Mouse (Mus musculus): Measurements from ENCODE around the gene Grik5. TPM values are rescaled to one million over a fixed set of nuclear protein-coding genes. Genes with fewer than 3 reads are reported as not detected.

The Grik5 gene
- polyA plus RNA-seq, 1 experiment from 2014 or later, result 49.5 TPM

DNA sequence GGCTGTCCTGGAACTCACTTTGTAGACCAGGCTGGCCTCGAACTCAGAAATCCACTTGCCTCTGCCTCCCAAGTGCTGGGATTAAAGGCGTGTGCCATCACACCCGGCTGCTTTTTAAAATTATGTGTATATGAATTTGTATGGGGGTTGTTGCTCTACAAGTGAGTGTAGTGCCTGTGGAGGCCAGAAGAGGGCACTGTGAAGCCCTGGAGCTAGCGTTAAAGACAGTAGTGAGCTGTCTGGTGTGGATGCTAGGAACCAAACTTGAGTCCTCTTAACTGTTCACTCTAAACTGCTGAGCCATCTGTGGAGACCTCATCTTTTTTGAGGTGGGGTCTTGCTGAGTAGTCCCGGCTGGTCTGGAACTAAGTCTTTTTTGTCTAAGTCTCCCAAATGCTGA is 86.3 kb downstream of the Grik5 start:
- ChIA-PET POLR2A (no interaction called here), CTCF (interaction anchor here (1.7 kb wide), 1 partner anchor 13 kb away, joined by 4 read pairs; the partner anchor contains the start of gene Rabac1)
- no peak for ATAC-seq
- H3K27me3 ChIP-seq, result peaks cover 9% of the 10 kb centered on the region
- DNase-seq (ENCODE audit: low read depth, low spot score), result no peak
- in situ Hi-C loops (cut with MboI; ENCODE audit: low pct_unique_long_range_greater_than_20kb), result no loop called here
- TF ChIP-seq CTCF (IDR thresholded peaks at IDR 0.05), result no peak

DNA sequence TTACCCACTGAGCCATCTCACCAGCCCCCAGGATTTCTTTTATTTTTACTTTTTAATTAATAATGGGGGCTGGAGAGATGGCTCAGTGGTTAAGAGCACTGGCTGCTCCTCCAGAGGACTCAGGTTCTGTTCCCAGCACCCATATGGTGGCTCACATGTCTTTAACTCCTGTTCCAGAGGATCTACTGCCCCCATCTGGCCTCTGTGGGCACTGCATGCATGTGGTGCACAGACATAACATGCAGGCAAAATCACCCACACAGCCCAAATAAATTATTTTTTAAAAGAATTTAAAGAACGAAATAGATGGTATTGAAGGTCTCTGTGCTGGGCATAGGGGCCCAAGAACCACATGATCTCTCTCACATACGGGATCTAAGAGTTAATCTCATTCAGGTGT is 87.8 kb downstream of the Grik5 start:
- ChIA-PET POLR2A (no interaction called here), CTCF (interaction anchor here (1.3 kb wide), 1 partner anchor 9 kb away, joined by 3 read pairs; no protein-coding TSS in a partner anchor)
- ATAC-seq, result no peak
- in situ Hi-C loops (cut with MboI; ENCODE audit: low pct_unique_long_range_greater_than_20kb), result no loop called here
- TF ChIP-seq CTCF (IDR thresholded peaks at IDR 0.05), result no peak
- H3K27me3 ChIP-seq, result peaks cover 6% of the 10 kb centered on the region
- DNase-seq (ENCODE audit: low read depth, low spot score), result no peak

DNA sequence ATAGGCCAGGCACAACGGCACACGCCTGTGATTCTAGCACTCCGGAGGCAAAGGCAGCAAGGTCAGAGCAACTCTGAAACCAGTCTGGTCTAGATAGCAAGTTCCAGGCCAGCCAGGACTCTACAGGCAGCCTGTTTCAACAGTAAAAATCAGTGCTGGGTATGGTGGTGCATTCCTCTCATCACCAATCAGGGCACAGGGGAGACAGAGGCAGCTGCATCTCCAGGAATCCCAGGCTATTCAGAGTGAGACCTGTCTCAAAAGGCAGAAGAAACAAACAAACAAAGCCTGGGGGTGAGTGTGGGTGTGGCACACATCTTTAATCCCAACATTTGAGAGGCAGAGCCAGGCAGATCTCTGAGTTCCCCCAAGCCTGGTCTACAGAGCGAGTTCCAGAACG is 88.8 kb downstream of the Grik5 start:
- DNase-seq (ENCODE audit: low read depth, low spot score) (no peak), ATAC-seq (no peak)
- in situ Hi-C loops (cut with MboI; ENCODE audit: low pct_unique_long_range_greater_than_20kb), result no loop called here
- POLR2A ChIA-PET, result no interaction called here
- peaks cover 8% of the 10 kb centered on the region for H3K27me3 ChIP-seq
- CTCF ChIA-PET, result no interaction called here
- no peak for TF ChIP-seq CTCF (IDR thresholded peaks at IDR 0.05)

DNA sequence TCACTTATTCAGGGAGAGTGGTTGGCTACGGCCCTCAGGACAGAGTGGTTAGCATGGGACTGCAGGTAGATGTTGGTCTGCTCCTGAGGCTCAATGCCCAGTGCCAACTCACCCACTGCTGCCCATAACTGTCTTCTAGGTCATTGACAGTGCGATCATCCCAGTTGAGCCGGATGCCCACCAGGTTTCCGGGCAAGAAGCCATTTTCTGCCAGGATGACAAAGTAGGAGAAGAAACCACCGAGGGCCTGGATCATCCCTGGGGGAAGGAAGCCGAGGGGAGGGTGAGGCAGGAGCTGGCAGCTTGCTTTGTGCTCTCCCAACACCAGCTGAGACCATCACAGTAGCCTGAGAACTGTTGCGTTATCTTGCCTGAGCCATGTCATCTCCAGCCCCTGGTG is 91.7 kb downstream of the Grik5 start:
- POLR2A ChIA-PET, result no interaction called here
- no peak for TF ChIP-seq CTCF (IDR thresholded peaks at IDR 0.05)
- CTCF ChIA-PET, result no interaction called here
- DNase-seq (ENCODE audit: low read depth, low spot score) (no peak), ATAC-seq (no peak)
- H3K27me3 ChIP-seq, result peaks cover 14% of the 10 kb centered on the region
- in situ Hi-C loops (cut with MboI; ENCODE audit: low pct_unique_long_range_greater_than_20kb), result no loop called here

DNA sequence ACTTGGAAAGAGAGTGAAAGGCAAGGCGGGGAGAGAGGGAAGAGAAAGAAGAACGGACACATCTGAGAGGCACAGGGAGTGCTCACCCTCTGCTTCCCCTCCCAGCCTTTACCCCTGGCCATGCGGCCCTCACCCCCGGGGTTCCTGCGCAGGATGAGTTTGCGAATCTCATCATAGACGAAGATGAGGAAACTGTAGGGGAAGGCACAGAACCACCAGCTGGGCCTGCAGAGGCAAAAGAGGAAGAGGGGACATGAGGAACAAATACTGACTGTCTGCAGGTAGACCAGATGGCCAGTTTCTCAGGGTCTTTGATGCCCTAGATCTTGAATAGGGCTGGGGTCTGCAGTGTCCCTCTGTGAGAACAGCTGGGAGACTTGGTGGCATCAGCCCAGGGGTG is 93.4 kb downstream of the Grik5 start:
- DNase-seq (ENCODE audit: low read depth, low spot score), result no peak
- in situ Hi-C loops (cut with MboI; ENCODE audit: low pct_unique_long_range_greater_than_20kb), result no loop called here
- CTCF ChIA-PET, result no interaction called here
- POLR2A ChIA-PET, result no interaction called here
- H3K27me3 ChIP-seq, result peaks cover 14% of the 10 kb centered on the region
- TF ChIP-seq CTCF (IDR thresholded peaks at IDR 0.05), result no peak
- ATAC-seq, result no peak

DNA sequence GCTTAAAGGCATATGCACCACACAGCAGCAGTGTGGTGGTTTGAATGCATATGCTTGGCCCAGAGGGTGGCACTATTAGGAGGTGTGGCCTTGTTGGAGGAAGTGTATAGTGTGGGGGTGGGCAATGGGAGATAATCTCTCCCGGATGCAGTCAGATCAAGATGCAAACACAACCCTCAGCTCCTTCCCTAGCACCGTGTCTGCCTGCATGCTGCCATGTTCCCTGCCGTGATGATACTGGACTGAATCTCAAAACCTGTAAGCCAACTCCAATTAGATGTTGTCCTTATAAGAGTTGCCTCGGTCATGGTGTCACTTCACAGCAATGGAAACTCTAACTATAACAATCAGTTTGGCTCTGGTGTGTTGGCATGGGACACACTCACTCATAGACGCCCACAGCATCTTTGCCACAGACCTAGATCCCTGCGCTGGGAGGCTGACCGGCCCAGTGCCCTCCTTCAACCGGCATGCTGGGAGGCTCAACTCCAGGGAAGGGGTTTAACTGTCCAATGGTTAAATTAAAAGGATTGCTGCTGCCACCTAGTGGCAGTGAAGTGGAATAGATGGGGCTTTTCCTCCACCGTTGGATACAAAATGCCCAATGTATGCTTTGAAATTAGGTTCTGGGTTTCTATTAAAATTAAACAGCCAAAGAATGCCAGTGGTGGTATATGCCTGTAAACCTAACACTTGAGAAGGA is 97.1 kb downstream of the Grik5 start:
- no peak for ATAC-seq
- peaks cover 8% of the 10 kb centered on the region for H3K27me3 ChIP-seq
- CTCF ChIA-PET, result interaction anchor here (0.9 to 1.8 kb wide), 2 partner anchors 10 to 18 kb away, joined by 3 to 6 read pairs; no protein-coding TSS in a partner anchor
- TF ChIP-seq CTCF (IDR thresholded peaks at IDR 0.05), result peak; percentile 75
- DNase-seq (ENCODE audit: low read depth, low spot score), result no peak
- in situ Hi-C loops (cut with MboI; ENCODE audit: low pct_unique_long_range_greater_than_20kb), result loop anchor here (5.0 kb wide), 1 partner anchor 93 kb away; the partner anchor contains the start of gene Rps19
- POLR2A ChIA-PET, result no interaction called here

DNA sequence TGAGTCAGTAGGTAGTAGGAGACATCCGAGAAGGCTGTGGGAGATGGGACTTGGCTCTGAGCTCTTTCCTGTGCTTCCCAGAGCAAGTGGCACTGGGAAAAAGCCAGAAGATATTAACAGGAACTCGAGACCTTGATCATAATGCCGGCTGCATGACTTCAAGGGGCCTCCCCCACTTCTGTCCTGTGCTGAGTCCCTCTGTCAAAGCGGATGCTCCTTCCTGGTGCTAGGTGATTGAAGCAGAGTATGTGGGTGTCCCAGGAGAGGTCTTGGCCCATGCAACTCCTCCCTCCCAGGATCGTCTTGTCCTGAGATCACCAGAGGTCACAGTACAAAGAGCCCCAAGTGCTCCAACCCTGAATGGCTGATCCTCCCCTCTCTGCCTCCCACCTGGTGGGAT is 98.2 kb downstream of the Grik5 start:
- ChIA-PET POLR2A (no interaction called here), CTCF (interaction anchor here (1.8 kb wide), 1 partner anchor 20 kb away, joined by 6 read pairs; no protein-coding TSS in a partner anchor)
- ATAC-seq (no peak), DNase-seq (ENCODE audit: low read depth, low spot score) (no peak)
- peaks cover 8% of the 10 kb centered on the region for H3K27me3 ChIP-seq
- no peak for TF ChIP-seq CTCF (IDR thresholded peaks at IDR 0.05)
- in situ Hi-C loops (cut with MboI; ENCODE audit: low pct_unique_long_range_greater_than_20kb), result loop anchor here (5.0 kb wide), 1 partner anchor 92 kb away; the partner anchor contains the start of gene Rps19

DNA sequence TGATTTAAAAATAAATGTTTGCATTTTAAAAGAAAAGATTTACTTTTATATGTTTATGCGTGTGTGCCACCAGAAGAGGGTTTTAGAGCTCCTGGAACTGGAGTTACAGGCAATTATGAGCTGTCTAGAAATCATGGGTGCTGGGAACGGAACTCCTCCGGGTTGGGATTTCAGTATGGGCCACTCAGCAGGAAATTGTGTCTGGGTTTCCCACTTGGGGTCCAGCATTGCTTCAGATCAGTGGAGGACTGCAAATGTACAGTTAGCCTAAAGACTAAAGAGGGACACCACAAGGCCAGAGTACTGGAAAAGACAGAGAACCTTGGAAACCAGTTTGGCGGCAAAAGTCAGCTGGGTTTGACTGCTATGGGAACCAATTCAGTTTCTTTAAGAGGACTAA is 98.9 kb downstream of the Grik5 start:
- ChIA-PET POLR2A (no interaction called here), CTCF (interaction anchor here (0.9 to 1.8 kb wide), 5 partner anchors 12 to 83 kb away, joined by 3 to 6 read pairs (median 4); no protein-coding TSS in a partner anchor)
- no peak for DNase-seq (ENCODE audit: low read depth, low spot score)
- no peak for TF ChIP-seq CTCF (IDR thresholded peaks at IDR 0.05)
- ATAC-seq, result no peak
- in situ Hi-C loops (cut with MboI; ENCODE audit: low pct_unique_long_range_greater_than_20kb), result loop anchor here (5.0 kb wide), 1 partner anchor 91 kb away; the partner anchor contains the start of gene Rps19
- H3K27me3 ChIP-seq, result peaks cover 6% of the 10 kb centered on the region

DNA sequence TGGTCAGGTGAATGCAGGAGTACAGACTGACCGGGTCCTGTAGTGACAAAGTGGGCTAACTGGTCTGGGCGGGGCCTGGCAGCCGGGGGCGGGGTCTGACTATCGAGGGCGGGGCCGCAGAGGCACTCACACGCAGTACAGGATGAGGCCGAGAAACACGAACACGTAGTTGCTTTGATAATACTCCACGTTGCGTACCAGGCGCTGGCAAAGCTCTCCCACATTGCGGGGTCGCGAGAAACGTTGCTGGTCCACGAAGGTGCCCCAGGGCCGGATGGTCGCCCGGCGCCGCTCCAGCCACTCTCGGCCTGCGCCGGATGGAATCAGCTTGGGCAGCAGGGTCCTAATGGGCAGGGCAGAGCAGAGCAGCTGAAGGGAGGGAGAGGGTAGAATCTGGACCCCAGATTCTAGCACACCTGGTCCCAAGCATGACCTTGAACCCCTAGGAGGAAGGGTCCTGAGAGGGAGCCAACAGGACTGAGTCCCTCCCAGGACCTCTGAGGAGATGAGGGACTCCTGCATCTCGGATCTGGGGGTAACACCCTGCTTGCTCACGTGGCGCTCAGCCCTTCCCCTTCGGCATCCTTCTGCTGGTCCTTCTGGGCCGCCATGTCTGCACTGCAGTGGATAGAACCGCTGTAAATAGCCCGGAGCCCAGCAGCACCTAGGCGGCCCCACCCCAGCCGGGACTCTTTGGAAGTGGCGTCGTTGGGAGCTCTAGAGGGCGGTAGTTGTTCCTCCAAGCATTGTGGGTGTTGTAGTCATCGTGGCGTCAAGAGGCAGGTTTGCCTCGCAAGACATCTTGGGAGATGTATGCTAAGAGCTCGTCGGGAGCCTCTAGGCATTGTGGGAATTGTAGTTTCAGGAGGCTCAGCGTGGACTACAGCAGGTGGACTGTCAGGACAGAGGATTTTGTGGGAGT is 99.9 kb downstream of the Grik5 start, which contains the start of gene Rabac1:
Rabac1 (minus strand) TSS at position 783 of the 922 bp plus-strand sequence.
- POLR2A ChIA-PET, result interaction anchor here (1.1 kb wide), 1 partner anchor 89 kb away, joined by 4 read pairs; the partner anchor contains the start of gene Rps19
- DNase-seq (ENCODE audit: low read depth, low spot score) (peak; percentile 75), ATAC-seq (peak; percentile 90)
- peaks cover under 1% of the 10 kb centered on the region for H3K27me3 ChIP-seq
- CTCF ChIA-PET, result interaction anchor here (0.9 to 1.3 kb wide), 7 partner anchors 13 to 155 kb away, joined by 3 to 5 read pairs (median 3); no protein-coding TSS in a partner anchor
- TF ChIP-seq CTCF (IDR thresholded peaks at IDR 0.05), result peak; percentile 60
- in situ Hi-C loops (cut with MboI; ENCODE audit: low pct_unique_long_range_greater_than_20kb), result loop anchor here (5.0 kb wide), 1 partner anchor 90 kb away; the partner anchor contains the start of gene Rps19

DNA sequence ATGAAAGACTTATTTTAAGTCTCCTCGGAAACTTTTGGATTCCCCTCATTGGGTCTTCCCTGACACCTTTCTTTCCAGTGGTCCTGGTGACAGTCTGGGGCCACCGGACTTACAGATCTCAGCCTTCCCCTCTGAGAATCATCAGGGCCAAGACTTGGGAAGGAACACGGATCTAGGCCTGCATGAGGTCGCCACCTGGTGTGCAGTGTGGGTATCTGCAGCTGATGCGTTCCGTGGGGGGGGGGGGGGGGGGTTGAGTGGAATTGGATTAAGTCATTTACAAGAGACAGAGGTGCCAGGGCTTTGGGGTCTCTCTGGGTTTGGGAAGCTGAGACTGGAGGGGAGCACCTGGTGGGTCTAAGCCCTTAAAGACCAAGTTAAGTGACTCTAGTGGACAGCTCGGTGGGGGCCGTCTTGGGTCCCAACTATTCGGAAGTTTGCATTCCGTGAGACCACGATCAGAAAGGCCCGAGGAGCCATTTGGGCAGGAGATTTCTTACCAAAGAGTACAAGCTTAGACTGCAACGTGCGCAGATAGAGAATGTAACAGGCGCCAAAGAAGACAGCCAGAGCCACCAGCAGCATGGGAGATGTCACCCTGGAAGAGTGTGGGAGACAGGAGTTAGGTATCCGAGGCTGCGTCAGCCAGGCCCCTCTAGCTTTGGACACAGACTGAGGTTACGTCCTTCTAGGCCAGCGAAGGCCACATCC is 100.7 kb downstream of the Grik5 start:
- DNase-seq (ENCODE audit: low read depth, low spot score), result no peak
- ChIA-PET CTCF (interaction anchor here (1.0 to 1.3 kb wide), 5 partner anchors 14 to 154 kb away, joined by 3 to 4 read pairs (median 3); no protein-coding TSS in a partner anchor), POLR2A (no interaction called here)
- peak; percentile 64 for TF ChIP-seq CTCF (IDR thresholded peaks at IDR 0.05)
- in situ Hi-C loops (cut with MboI; ENCODE audit: low pct_unique_long_range_greater_than_20kb), result loop anchor here (5.0 kb wide), 1 partner anchor 89 kb away; the partner anchor contains the start of gene Rps19
- no peaks in the 10 kb centered on the region for H3K27me3 ChIP-seq
- ATAC-seq, result no peak
